9 mouse cellular contexts compared by ENCODE assay signal in genomic region chr5:31202933-31203332, GRCm38 (mm10). TPM values are rescaled to one million over a fixed set of nuclear protein-coding genes. Genes with fewer than 3 reads are reported as not detected.
DNase-seq lines count a peak whose midpoint lies in the region; ATAC-seq and TF ChIP-seq lines count a peak whose summit lies in the region.
"Had no signal": no experiment of that assay in that cellular context is flagged by ENCODE, and none has a peak within 500 bp of the region (broad histone marks: within the 10 kb centered on the region; RNA-seq: fewer than 3 reads in every experiment).

No protein-coding gene starts in this region.

- 0 out of 2 replicates have a peak, but pooled peaks cover 3% of the 10 kb centered on the region for H3K9me3 ChIP-seq in kidney, postnatal 0 days (replicated peaks; ENCODE audit: low read length)
- H3K9me3 ChIP-seq in intestine, embryonic 15.5 days: 0 out of 2 replicates have a peak, but pooled peaks cover 4% of the 10 kb centered on the region
- peaks cover 5% of the 10 kb centered on the region for H3K9me3 ChIP-seq in neural tube, embryonic 13.5 days

- peaks cover 37% of the 10 kb centered on the region for H3K36me3 ChIP-seq in kidney, postnatal 0 days (ENCODE audit: insufficient read depth, low read length)
- peaks cover 55% of the 10 kb centered on the region for H3K36me3 ChIP-seq in intestine, embryonic 15.5 days
- H3K36me3 ChIP-seq in neural tube, embryonic 13.5 days: peaks cover 81% of the 10 kb centered on the region

- TF ChIP-seq POLR2A in embryonic fibroblast, embryonic 13.5 days (IDR thresholded peaks at IDR 0.05; ENCODE audit: low read depth, low read length): no peak

- H3K4me2 ChIP-seq in kidney, postnatal 0 days (ENCODE audit: low read length): peak overlapping the region; percentile 71
- H3K4me2 ChIP-seq in intestine, embryonic 15.5 days (replicated peaks): peak overlapping the region; percentile 72
- H3K4me2 ChIP-seq in neural tube, embryonic 13.5 days: peak overlapping the region; percentile 67

- peak overlapping the region; percentile 59 for H3K9ac ChIP-seq in kidney, postnatal 0 days (ENCODE audit: low read depth, low read length)
- no peak overlapping the region for H3K9ac ChIP-seq in intestine, embryonic 15.5 days
- H3K9ac ChIP-seq in neural tube, embryonic 13.5 days: peak overlapping the region; percentile 70; the same call in 1 of the 2 replicates

- H3K4me1 ChIP-seq in kidney, postnatal 0 days (replicated peaks; ENCODE audit: insufficient read depth, low read length): peaks cover 9% of the 10 kb centered on the region; the same call in 1 of the 2 replicates
- H3K4me1 ChIP-seq in embryonic fibroblast, embryonic 13.5 days (ENCODE audit: control insufficient read depth, insufficient read depth, low read length): no peaks in the 10 kb centered on the region
- peaks cover 16% of the 10 kb centered on the region for H3K4me1 ChIP-seq in intestine, embryonic 15.5 days (replicated peaks)
- peaks cover 31% of the 10 kb centered on the region for H3K4me1 ChIP-seq in neural tube, embryonic 13.5 days (replicated peaks)

- ATAC-seq in kidney, postnatal 0 days (replicated peaks; ENCODE audit: low FRiP score, low read depth): no peak
- ATAC-seq in intestine, embryonic 15.5 days: no peak
- no peak for ATAC-seq in neural tube, embryonic 13.5 days (ENCODE audit: low read depth)

- no peak for DNase-seq in kidney, postnatal 0 days (ENCODE audit: low spot score)
- DNase-seq in kidney, postnatal 14 days: no peak
- DNase-seq in T-cell, adult 2 months (ENCODE audit: low spot score): no peak
- no peak for DNase-seq in layer of hippocampus, postnatal 14 days (ENCODE audit: low spot score in 2 of 2)
- no peak for DNase-seq in thymus, postnatal 4 days
- DNase-seq: left cerebral cortex, postnatal 4 days had no signal

- whole genome bisulfite sequencing in kidney, postnatal 0 days: 86% methylated on average over 7 of the region's 7 CpGs
- WGBS in intestine, embryonic 15.5 days: 86% methylated on average over 7 of the region's 7 CpGs
- WGBS in neural tube, embryonic 13.5 days: 89% methylated on average over 7 of the region's 7 CpGs

- TF ChIP-seq CTCF in kidney, postnatal 0 days (IDR thresholded peaks at IDR 0.05; ENCODE audit: low read depth): no peak
- no peak for TF ChIP-seq CTCF in embryonic fibroblast, embryonic 13.5 days (IDR thresholded peaks at IDR 0.05; ENCODE audit: borderline replicate concordance, insufficient read depth, low read length)

- H3K27ac ChIP-seq in kidney, postnatal 0 days: peak overlapping the region; percentile 92
- no peak overlapping the region for H3K27ac ChIP-seq in embryonic fibroblast, embryonic 13.5 days (ENCODE audit: insufficient read depth, low read length)
- H3K27ac ChIP-seq in intestine, embryonic 15.5 days: peak overlapping the region; percentile 84
- H3K27ac ChIP-seq in neural tube, embryonic 13.5 days (replicated peaks): peak overlapping the region; percentile 89

- H3K4me3 ChIP-seq in kidney, postnatal 0 days (replicated peaks; ENCODE audit: low read depth, low read length): no peak overlapping the region; the same call in 1 of the 2 replicates
- 0 out of 2 replicates have a peak overlapping the region, but pooled peaks have one; percentile 43 for H3K4me3 ChIP-seq in embryonic fibroblast, embryonic 13.5 days (ENCODE audit: insufficient read depth, low read length)
- H3K4me3 ChIP-seq in intestine, embryonic 15.5 days (replicated peaks): peak overlapping the region; percentile 89
- H3K4me3 ChIP-seq in neural tube, embryonic 13.5 days: peak overlapping the region; percentile 85

- H3K27me3 ChIP-seq in kidney, postnatal 0 days (ENCODE audit: insufficient read depth, low read length): no peaks in the 10 kb centered on the region
- H3K27me3 ChIP-seq in intestine, embryonic 15.5 days (replicated peaks): no peaks in the 10 kb centered on the region
- no peaks in the 10 kb centered on the region for H3K27me3 ChIP-seq in neural tube, embryonic 13.5 days

RNA-seq across cellular contexts. Expression of gene Zfp513, which starts 0.8 kb away (rescaled TPM):
- polyA plus RNA-seq in kidney, postnatal 0 days (2015; fragmentation: Nextera tagmentation; extraction: Ambion mirVana): 7.2 and 8.9 TPM in 2 replicates
- 18.6 and 20.3 TPM in 2 replicates for polyA plus RNA-seq in embryonic fibroblast, embryonic 13.5 days (2011; ENCODE audit: insufficient read length, low read depth, missing spikeins)
- polyA plus RNA-seq in intestine, embryonic 15.5 days (2015; fragmentation: Nextera tagmentation; extraction: Ambion mirVana): 8.1 and 8.8 TPM in 2 replicates
- polyA plus RNA-seq in neural tube, embryonic 13.5 days (2015; fragmentation: Nextera tagmentation; extraction: Ambion mirVana): 15.2 and 19.3 TPM in 2 replicates
- 10 to 100 TPM; 25.5 to 31.3 TPM for total RNA-seq in layer of hippocampus, postnatal 14 days (2021)

RNA-seq across cellular contexts. Expression of gene Eif2b4, which starts 9.7 kb away (rescaled TPM):
- polyA plus RNA-seq in kidney, postnatal 0 days (2015; fragmentation: Nextera tagmentation; extraction: Ambion mirVana): 62.8 and 66.8 TPM in 2 replicates
- 19.8 and 21.6 TPM in 2 replicates for polyA plus RNA-seq in embryonic fibroblast, embryonic 13.5 days (2011; ENCODE audit: insufficient read length, low read depth, missing spikeins)
- 58.0 and 67.3 TPM in 2 replicates for polyA plus RNA-seq in intestine, embryonic 15.5 days (2015; fragmentation: Nextera tagmentation; extraction: Ambion mirVana)
- 67.5 and 76.4 TPM in 2 replicates for polyA plus RNA-seq in neural tube, embryonic 13.5 days (2015; fragmentation: Nextera tagmentation; extraction: Ambion mirVana)
- total RNA-seq in layer of hippocampus, postnatal 14 days (2021): 10 to 100 TPM; 48.1 to 55.2 TPM

RNA-seq across cellular contexts. Expression of gene Snx17, which starts 9.9 kb away (rescaled TPM):
- polyA plus RNA-seq in kidney, postnatal 0 days (2015; fragmentation: Nextera tagmentation; extraction: Ambion mirVana): 122 and 134 TPM in 2 replicates
- 91.9 and 113 TPM in 2 replicates for polyA plus RNA-seq in embryonic fibroblast, embryonic 13.5 days (2011; ENCODE audit: insufficient read length, low read depth, missing spikeins)
- polyA plus RNA-seq in intestine, embryonic 15.5 days (2015; fragmentation: Nextera tagmentation; extraction: Ambion mirVana): 131 and 136 TPM in 2 replicates
- 114 and 119 TPM in 2 replicates for polyA plus RNA-seq in neural tube, embryonic 13.5 days (2015; fragmentation: Nextera tagmentation; extraction: Ambion mirVana)
- 10 to 100 TPM; 79.5 to 80.3 TPM for total RNA-seq in layer of hippocampus, postnatal 14 days (2021)

RNA-seq across cellular contexts. Expression of gene Ppm1g, which starts 17.6 kb away (rescaled TPM):
- polyA plus RNA-seq in kidney, postnatal 0 days (2015; fragmentation: Nextera tagmentation; extraction: Ambion mirVana): 85.4 and 92.2 TPM in 2 replicates
- 131 and 132 TPM in 2 replicates for polyA plus RNA-seq in embryonic fibroblast, embryonic 13.5 days (2011; ENCODE audit: insufficient read length, low read depth, missing spikeins)
- 124 and 132 TPM in 2 replicates for polyA plus RNA-seq in intestine, embryonic 15.5 days (2015; fragmentation: Nextera tagmentation; extraction: Ambion mirVana)
- 161 and 170 TPM in 2 replicates for polyA plus RNA-seq in neural tube, embryonic 13.5 days (2015; fragmentation: Nextera tagmentation; extraction: Ambion mirVana)
- 10 to 100 TPM; 84.9 to 85.7 TPM for total RNA-seq in layer of hippocampus, postnatal 14 days (2021)

RNA-seq across cellular contexts. Expression of gene Gtf3c2, which starts 23.0 kb away (rescaled TPM):
- polyA plus RNA-seq in kidney, postnatal 0 days (2015; fragmentation: Nextera tagmentation; extraction: Ambion mirVana): 42.5 and 47.6 TPM in 2 replicates
- 51.0 and 69.2 TPM in 2 replicates for polyA plus RNA-seq in embryonic fibroblast, embryonic 13.5 days (2011; ENCODE audit: insufficient read length, low read depth, missing spikeins)
- polyA plus RNA-seq in intestine, embryonic 15.5 days (2015; fragmentation: Nextera tagmentation; extraction: Ambion mirVana): 56.6 and 63.4 TPM in 2 replicates
- 65.7 and 69.4 TPM in 2 replicates for polyA plus RNA-seq in neural tube, embryonic 13.5 days (2015; fragmentation: Nextera tagmentation; extraction: Ambion mirVana)
- 10 to 100 TPM; 61.2 to 64.7 TPM for total RNA-seq in layer of hippocampus, postnatal 14 days (2021)
